Mouse (Mus musculus) lung, embryonic 16.5 days (tissue): ENCODE measurements around the gene Ccdc194. TPM values are rescaled to one million over a fixed set of nuclear protein-coding genes. Genes with fewer than 3 reads are reported as not detected.

ENCODE experiments used
- ATAC-seq: fragments of 200-750 bp; cut with Nextera tagmentation; 2 replicates; pipeline ENCODE4 v1.8.0; 2017; ENCODE audit warnings: low read depth, mild to moderate bottlenecking, moderate library complexity
- H3K27ac ChIP-seq: fragments of 300-500 bp; sonication (generic); 2 replicates; pipeline ENCODE4 v1.5.1; 2014; ENCODE audit warnings: mild to moderate bottlenecking, control low read depth, low read length
- H3K27me3 ChIP-seq: fragments of 300-500 bp; sonication (generic); 2 replicates; pipeline ENCODE4 v1.6.1; 2014; ENCODE audit warnings: low read depth, low read length, mixed read lengths; ENCODE audit not compliant: control insufficient read depth, insufficient read depth
- H3K36me3 ChIP-seq: fragments of 300-500 bp; sonication (generic); 2 replicates; pipeline ENCODE4 v1.6.1; 2014; ENCODE audit warnings: low read length; ENCODE audit not compliant: control insufficient read depth, insufficient read depth
- H3K4me1 ChIP-seq: fragments of 300-500 bp; sonication (generic); replicated peaks from 2 replicates; pipeline ENCODE4 v1.6.1; 2014; ENCODE audit warnings: low read length, mixed read lengths; ENCODE audit not compliant: control insufficient read depth, insufficient read depth
- H3K4me2 ChIP-seq: fragments of 300-500 bp; sonication (generic); 2 replicates; pipeline ENCODE4 v1.6.1; 2014; ENCODE audit warnings: low read depth, low read length, control low read depth
- H3K4me3 ChIP-seq: fragments of 300-500 bp; sonication (generic); 2 replicates; pipeline ENCODE4 v1.5.1; 2014; ENCODE audit warnings: mild to moderate bottlenecking, low read length, control low read depth
- H3K9ac ChIP-seq: fragments of 300-500 bp; sonication (generic); 2 replicates; pipeline ENCODE4 v1.6.1; 2014; ENCODE audit warnings: low read length, control low read depth
- H3K9me3 ChIP-seq: fragments of 300-500 bp; sonication (generic); 2 replicates; pipeline ENCODE4 v1.6.1; 2016; ENCODE audit warnings: low read length; ENCODE audit not compliant: control insufficient read depth
- WGBS: fragments of 180-500 bp; shearing (Covaris S2); extraction: QIAGEN DNeasy Blood & Tissue Kit; methylation state at CpG from one replicate; pipeline ENCODE4 v1.1.7; 2014; 5-methylcytosine and 5-hydroxymethylcytosine counted together
- polyA plus RNA-seq: library from polyadenylated mRNA; unstranded; fragments of >200 nt; fragmentation: Nextera tagmentation; extraction: Ambion mirVana; gene quantifications from 2 replicates; pipeline ENCODE4 v1.2.1, GENCODE M21; 2015

Ccdc194 gene
- polyA plus RNA-seq, 1 experiment from 2014 or later: 0.58 TPM

DNA sequence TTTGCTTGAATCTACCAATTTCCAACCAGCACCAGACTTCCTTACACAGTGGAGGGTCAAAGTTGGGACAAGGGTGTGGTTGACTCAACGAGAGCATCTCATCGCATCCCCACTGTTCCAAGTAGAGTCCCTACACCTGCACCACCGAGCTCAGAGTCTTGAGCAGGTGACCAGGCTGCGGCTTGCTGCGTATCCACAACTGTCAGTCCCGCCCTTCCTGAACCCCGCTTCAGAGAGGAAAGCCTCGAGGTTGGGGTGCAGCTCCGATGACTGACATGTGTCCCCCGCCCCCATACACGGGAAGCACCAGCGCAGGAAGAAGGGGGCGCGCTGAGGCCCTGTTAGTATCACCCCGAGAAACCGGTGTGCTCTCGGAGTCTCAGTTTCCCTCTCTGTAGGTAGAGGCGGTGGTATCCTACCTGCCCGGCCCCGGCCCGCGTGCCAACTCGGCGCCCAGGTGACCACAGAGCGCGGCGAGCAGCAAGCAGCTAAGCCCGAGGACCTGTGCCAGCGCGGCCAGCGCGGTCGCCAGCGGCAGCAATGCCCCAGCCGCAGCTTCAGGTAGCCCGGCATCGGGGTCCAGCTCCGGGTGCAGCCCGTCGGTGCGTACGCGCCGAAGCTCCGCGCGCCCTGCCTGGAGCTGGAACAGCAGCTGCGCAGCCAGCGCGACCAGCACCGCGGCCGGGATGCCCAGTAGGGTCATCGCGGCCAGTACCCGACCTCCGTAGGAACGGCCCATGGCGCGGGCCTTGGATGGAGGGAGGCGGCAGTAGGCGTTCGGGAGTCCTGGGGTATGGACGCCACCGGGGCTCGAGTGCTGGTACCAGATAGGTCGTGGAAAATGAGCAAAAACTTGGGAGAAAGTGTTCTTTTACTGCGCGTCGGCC is 32.8 kb upstream of the Ccdc194 start, which contains the start of gene Tmem221:
Gene Tmem221 (minus strand): TSS at position 801 of the 887 bp plus-strand sequence.
- peak; percentile 11; the same call in 1 of the 2 replicates for ATAC-seq
- Histone ChIP-seq H3K4me1 (peaks cover 10% of the 10 kb centered on the region), H3K27me3 (peaks cover 47% of the 10 kb centered on the region), H3K27ac (no peak within 1 kb of the TSS), H3K4me3 (peak within 1 kb of the TSS; percentile 58), H3K9me3 (no peaks in the 10 kb centered on the region), H3K9ac (peak within 1 kb of the TSS; percentile 67), H3K36me3 (no peaks in the 10 kb centered on the region), H3K4me2 (peak within 1 kb of the TSS; percentile 89)
- WGBS: 3% methylated on average over 68 of the region's 70 CpGs

GRCm38 (mm10) chr8:71554644-71555043 is 29.1 kb upstream of the Ccdc194 start:
- Histone ChIP-seq H3K36me3 (no peaks in the 10 kb centered on the region), H3K9me3 (no peaks in the 10 kb centered on the region), H3K4me3 (no peak overlapping the region), H3K4me1 (peaks cover 7% of the 10 kb centered on the region; the same call in 1 of the 2 replicates), H3K27ac (peak overlapping the region; percentile 3; the same call in 1 of the 2 replicates), H3K27me3 (peaks cover 27% of the 10 kb centered on the region), H3K4me2 (no peak overlapping the region), H3K9ac (no peak overlapping the region)
- peak; percentile 29; the same call in 1 of the 2 replicates for ATAC-seq
- 76% methylated on average over 2 of the region's 2 CpGs for WGBS

DNA sequence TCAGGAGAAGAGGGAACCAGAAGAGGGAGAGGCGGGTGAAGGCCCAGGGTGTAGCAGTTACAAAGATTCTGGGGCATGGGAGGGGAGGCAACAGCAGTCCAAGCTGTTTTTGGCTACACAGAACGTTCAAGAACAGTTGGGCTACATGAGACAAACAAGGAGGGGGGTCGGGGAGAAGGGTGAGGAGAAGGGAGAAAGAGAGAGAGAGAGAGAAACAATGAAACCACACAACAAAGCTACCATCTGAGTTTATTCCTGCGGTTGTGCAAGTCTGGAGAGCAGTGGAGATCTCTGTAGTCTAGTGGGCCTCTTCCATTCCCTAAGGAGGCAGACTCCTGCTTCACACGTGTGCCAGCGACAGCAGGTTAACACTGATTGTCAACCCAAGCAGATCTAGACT is 28.5 kb upstream of the Ccdc194 start:
- H3K9me3 ChIP-seq: no peaks in the 10 kb centered on the region
- ATAC-seq: no peak
- no peak overlapping the region for H3K9ac ChIP-seq
- no peaks in the 10 kb centered on the region for H3K36me3 ChIP-seq
- H3K4me1 ChIP-seq: peaks cover 7% of the 10 kb centered on the region; the same call in 1 of the 2 replicates
- peaks cover 22% of the 10 kb centered on the region for H3K27me3 ChIP-seq
- H3K27ac ChIP-seq: peak overlapping the region; percentile 39; the same call in 1 of the 2 replicates
- WGBS: 56% methylated on average over 6 of the region's 6 CpGs
- no peak overlapping the region for H3K4me2 ChIP-seq
- H3K4me3 ChIP-seq: no peak overlapping the region

DNA sequence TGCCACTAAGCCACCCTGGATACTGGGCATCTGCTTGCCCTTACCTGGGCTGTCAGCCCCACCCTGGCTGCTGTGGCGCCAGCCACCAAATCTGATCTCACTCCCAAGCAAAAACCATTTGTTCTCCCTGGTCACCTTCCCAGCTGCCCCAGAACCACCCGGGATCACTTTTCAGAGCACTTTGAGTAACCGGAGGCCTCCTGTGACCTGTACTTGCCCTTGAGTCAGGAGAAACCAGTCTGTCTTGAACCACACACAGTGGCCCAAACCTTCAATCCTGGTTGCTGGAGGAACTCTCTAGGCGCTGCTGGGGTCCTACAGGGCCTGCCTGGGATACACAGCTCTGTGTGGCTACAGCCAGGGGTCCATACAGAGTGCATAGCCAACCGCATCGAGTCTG is 27.3 kb upstream of the Ccdc194 start:
- Histone ChIP-seq H3K9ac (no peak overlapping the region), H3K4me1 (0 out of 2 replicates have a peak, but pooled peaks cover 3% of the 10 kb centered on the region), H3K27ac (no peak overlapping the region), H3K4me2 (no peak overlapping the region), H3K27me3 (peaks cover 10% of the 10 kb centered on the region), H3K36me3 (peaks cover 8% of the 10 kb centered on the region; the same call in 1 of the 2 replicates), H3K4me3 (no peak overlapping the region), H3K9me3 (no peaks in the 10 kb centered on the region)
- WGBS: 48% methylated on average over 6 of the region's 6 CpGs
- ATAC-seq: no peak

GRCm38 (mm10) chr8:71550754-71551153 is 25.2 kb upstream of the Ccdc194 start:
- ATAC-seq: no peak
- Histone ChIP-seq H3K9me3 (no peaks in the 10 kb centered on the region), H3K4me1 (0 out of 2 replicates have a peak, but pooled peaks cover 3% of the 10 kb centered on the region), H3K36me3 (peaks cover 12% of the 10 kb centered on the region; the same call in 1 of the 2 replicates), H3K27me3 (no peaks in the 10 kb centered on the region), H3K27ac (no peak overlapping the region), H3K9ac (no peak overlapping the region), H3K4me2 (no peak overlapping the region), H3K4me3 (no peak overlapping the region)
- WGBS: 44% methylated on average over 7 of the region's 7 CpGs

GRCm38 (mm10) chr8:71547590-71547989 is 22.1 kb upstream of the Ccdc194 start:
- H3K9ac ChIP-seq: no peak overlapping the region
- no peaks in the 10 kb centered on the region for H3K27me3 ChIP-seq
- no peak overlapping the region for H3K4me2 ChIP-seq
- no peaks in the 10 kb centered on the region for H3K9me3 ChIP-seq
- WGBS: 86% methylated on average over 7 of the region's 7 CpGs
- peaks cover 7% of the 10 kb centered on the region for H3K4me1 ChIP-seq
- no peak overlapping the region for H3K27ac ChIP-seq
- peaks cover 14% of the 10 kb centered on the region for H3K36me3 ChIP-seq
- ATAC-seq: no peak
- H3K4me3 ChIP-seq: no peak overlapping the region

GRCm38 (mm10) chr8:71545053-71545452 is 19.5 kb upstream of the Ccdc194 start:
- H3K27ac ChIP-seq: no peak overlapping the region
- no peak overlapping the region for H3K9ac ChIP-seq
- WGBS: 92% methylated on average over 11 of the region's 11 CpGs

DNA sequence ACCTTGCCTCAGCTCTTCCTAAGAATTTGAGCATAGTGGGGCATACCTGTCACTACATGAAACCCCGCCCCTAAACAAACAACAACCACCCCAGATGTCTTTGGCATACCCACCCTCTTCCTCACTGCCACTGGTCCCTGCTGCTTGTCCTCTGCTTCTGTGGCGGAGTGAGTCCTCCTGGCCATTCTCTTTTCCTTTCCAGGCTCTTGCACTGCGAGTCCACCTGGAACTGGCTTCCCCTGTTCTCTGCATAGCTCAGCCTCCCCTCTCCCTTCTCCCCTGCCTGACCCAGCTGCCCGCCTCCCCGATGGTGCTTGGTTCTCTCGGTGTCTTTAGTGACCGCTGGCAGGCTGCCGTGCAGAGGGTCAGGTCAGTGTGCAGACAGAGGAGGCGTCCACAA is 18.2 kb upstream of the Ccdc194 start:
- Histone ChIP-seq H3K9ac (no peak overlapping the region; the same call in 1 of the 2 replicates), H3K4me1 (peaks cover 7% of the 10 kb centered on the region), H3K27me3 (no peaks in the 10 kb centered on the region), H3K36me3 (peaks cover 14% of the 10 kb centered on the region), H3K4me2 (peak overlapping the region; percentile 94), H3K9me3 (no peaks in the 10 kb centered on the region), H3K27ac (no peak overlapping the region), H3K4me3 (peak overlapping the region; percentile 91)
- no peak for ATAC-seq
- 79% methylated on average over 9 of the region's 9 CpGs for WGBS

More at GRCm38 (mm10) chr8:71545053-71545452, 19.5 kb upstream of the Ccdc194 start:
- Histone ChIP-seq H3K36me3 (peaks cover 14% of the 10 kb centered on the region), H3K27me3 (no peaks in the 10 kb centered on the region), H3K4me3 (no peak overlapping the region), H3K4me1 (peaks cover 7% of the 10 kb centered on the region), H3K9me3 (no peaks in the 10 kb centered on the region), H3K4me2 (no peak overlapping the region)
- ATAC-seq: no peak

- H3K27me3 ChIP-seq: no peaks in the 10 kb centered on the region
- H3K9ac ChIP-seq: peak within 1 kb of the TSS; percentile 85
- peak within 1 kb of the TSS; percentile 94 for H3K4me2 ChIP-seq
- WGBS: under 1% methylated on average over 48 of the region's 55 CpGs
- no peak within 1 kb of the TSS for H3K27ac ChIP-seq
- ATAC-seq: peak; percentile 97
- H3K4me1 ChIP-seq: peaks cover 11% of the 10 kb centered on the region
- H3K36me3 ChIP-seq: peaks cover 7% of the 10 kb centered on the region
- H3K4me3 ChIP-seq: peak within 1 kb of the TSS; percentile 91
- no peaks in the 10 kb centered on the region for H3K9me3 ChIP-seq
These were observed 17.3 kb upstream of the Ccdc194 start, which contains the start of gene Mvb12a for GRCm38 (mm10) chr8:71542632-71543343. TSS of gene Mvb12a (plus strand) at chr8:71542922.
